Mouse (Mus musculus) MEL-GATA-1-ER (cell line): ENCODE measurements at regions not wholly inside any gene's neighbourhood (a gene's known extent, or its start where the extent isn't known, plus 50 kb on each side); places are given as distances from the start of the nearest gene placed in this dataset.

Experiments used
- DNase-seq: peaks from one replicate; pipeline ENCODE4 v3.0.0-alpha.2; 2012; ENCODE audit warnings: low read depth; ENCODE audit errors: extremely low read depth

GRCm38 (mm10) chr5:102287131-102287530, 194.1 kb upstream of the Arhgap24 start:
- no peak for DNase-seq

DNA sequence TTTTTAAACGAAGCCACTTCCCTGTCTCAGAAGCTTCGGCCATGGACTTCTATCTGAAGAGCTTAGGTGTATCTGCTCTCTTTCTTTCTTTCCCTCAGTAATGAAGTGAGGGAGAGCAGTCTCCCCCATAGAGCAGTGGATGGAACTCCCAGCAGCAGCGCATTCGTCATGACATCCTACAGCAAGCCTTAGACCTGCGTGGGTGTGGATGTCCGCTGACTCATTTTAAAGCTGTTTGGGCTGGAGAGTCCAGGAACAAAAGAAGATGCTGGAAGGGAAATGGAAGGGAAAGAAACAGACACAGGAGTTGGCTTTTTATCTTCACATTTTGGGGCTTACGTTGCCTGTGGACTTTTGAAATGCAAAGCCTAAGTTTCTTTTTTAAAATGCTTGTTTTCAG, 190.3 kb upstream of the Arhgap24 start:
- DNase-seq = no peak

- no peak for DNase-seq
Measured at GRCm38 (mm10) chr5:102295564-102295963, 185.6 kb upstream of the Arhgap24 start.

DNA sequence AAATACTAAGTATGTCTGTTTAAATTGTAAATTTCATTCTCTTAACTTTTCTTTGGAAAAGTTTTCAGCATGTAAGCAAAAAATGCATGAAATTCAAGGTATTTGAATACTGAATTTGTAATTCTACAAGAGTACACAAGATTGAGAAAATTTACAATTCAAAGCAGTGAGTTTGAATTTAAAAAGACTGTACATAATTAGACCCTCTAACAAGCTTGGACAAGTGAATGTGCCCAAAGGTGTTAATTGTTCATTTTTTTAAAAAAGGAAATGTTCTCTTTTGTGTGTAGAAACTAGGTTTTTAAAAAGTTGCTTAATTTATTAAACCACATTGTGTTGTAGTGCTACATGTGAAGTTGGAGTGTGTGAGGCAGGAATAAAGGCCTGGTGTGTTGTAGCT, 174.9 kb upstream of the Arhgap24 start:
- DNase-seq = no peak

DNA sequence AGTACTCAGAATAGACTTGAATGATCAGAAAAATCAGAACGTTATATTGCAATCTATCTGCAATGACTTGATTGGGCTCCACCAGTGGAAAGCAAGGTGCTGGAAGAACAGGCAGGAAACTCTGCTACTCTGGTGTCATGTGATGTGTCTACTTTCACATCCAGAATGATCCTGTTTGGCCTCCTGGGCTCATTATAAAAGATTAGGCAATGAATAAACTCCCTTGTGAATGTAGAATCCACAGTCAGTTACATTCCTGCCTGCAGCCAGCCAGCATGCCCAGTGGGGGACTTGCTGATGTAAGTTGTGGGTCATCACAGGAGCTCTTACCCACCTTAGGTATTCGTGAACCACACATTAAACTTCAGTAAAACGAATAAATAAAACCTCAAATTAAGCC, 174.5 kb upstream of the Arhgap24 start:
- DNase-seq = no peak

DNA sequence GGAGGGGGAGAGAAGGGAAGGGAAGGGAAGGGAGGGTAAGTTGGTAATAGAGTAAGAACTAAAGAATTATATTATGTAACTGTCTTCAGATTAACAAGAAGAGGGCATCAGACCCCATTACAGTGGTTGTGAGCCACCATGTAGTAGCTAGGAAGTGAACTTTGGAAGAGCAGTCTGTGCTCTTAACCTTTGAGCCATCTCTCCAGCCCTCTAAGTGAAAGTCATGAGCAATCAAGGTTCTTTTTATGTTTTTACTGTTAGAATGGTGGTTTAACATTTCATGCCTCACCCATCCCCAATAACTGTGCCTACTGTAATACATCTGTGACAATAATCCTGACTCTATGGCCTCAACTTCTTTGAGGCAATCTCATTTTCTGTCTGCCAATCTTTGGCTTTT, 169.6 kb upstream of the Arhgap24 start:
- no peak for DNase-seq

DNA sequence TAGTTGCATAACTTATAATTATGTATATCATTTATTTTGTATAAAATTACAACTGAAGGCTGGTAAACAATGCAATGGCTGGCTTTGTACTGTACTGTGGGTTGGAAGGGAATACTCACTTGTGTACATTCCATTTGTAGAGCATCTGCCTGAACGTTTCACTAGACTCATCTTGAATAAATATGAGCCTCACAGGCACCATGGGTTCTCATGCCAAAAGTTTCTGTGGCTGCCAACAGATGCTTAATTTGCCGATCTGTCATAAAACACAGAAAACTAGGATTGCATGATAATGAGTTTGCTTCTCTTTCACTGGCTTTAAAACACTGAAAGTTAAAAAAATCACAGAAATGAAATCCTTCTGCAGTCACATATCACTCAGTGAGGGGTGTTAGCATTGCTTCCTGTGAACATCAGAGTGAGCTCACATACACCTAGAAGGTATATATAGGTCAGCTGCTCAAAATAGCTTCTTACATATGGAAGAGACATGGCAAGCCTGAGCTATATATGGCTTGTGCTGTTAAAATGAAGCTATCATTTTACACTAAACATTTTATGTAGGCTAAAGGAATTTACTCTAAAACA, 152.9 kb upstream of the Arhgap24 start:
- DNase-seq = no peak

GRCm38 (mm10) chr5:102333894-102334293, 147.3 kb upstream of the Arhgap24 start:
- no peak for DNase-seq

- no peak for DNase-seq
Measured at GRCm38 (mm10) chr5:102334442-102335197, 146.6 kb upstream of the Arhgap24 start.

GRCm38 (mm10) chr5:102366481-102366880, 114.7 kb upstream of the Arhgap24 start:
- no peak for DNase-seq

DNA sequence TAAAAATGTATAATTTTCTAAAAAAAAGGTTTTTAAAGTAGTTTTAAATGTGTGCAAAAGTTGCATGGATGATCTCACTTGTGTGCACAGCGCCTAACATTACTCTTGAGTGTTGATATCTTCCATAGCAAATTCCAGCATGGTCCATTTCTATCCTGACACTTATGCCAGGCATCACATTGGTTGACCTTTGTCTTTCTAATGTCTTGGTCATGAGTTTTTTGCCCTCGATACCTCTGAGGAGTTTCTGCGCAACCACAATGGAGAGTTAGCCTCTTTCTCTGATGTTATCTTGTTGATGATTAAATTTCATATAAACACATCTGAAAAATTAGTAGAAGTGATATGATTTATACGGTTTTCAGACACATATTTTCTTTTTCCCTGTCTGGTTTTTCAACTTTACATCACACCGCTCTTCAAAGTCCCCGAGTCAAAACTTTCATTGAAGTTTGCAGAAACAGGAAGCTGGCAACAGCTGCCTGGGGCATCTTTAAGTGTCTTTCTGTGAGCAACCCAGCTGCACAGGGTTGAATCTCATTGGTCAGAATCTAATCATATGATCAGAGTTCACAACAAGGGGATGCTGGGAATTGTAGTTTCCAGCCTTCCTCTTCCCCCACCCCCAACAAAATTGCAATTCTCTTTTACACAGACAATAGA, 107.8 kb upstream of the Arhgap24 start:
- no peak for DNase-seq

DNA sequence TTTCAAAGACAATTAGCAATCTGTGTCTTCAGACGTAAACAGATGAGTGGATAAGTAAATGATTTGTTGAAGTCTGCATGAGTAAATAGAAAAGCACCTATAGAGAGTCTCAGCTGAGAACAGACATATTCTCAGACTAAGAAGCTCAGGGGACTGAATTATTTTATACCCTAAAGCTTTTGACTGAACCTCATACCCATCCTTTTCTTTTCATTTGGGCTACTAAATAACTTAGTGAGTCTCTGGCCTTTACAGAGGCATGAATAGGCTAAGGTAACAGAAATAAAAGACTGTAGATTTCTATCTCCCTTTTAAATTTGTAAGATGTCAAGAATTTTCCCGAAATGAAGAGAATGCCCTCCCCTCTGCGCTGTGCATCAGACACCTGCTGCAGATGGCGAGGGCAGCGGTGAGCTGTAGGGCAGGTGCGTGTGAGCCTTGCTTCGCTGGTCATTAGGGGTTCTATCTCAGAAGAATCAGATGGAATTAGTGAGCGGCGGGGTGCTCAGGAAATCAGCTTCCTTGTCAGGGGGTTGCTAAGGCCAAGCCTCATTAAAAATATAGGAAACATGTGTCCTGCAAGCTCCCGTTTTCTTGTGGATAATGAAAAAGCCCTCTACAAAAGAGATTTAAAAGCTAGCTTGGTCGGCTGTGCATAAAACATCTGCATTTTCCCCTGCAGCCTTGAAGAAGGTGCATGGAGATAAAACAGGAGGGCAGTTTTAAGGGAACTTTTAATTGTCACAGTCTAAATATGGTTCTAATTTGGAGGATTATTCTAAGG, 107.0 kb upstream of the Arhgap24 start:
- no peak for DNase-seq

- DNase-seq = no peak
Measured at GRCm38 (mm10) chr5:102375339-102375738, 105.9 kb upstream of the Arhgap24 start.

GRCm38 (mm10) chr5:102393941-102394340, 87.2 kb upstream of the Arhgap24 start:
- DNase-seq = no peak

DNA sequence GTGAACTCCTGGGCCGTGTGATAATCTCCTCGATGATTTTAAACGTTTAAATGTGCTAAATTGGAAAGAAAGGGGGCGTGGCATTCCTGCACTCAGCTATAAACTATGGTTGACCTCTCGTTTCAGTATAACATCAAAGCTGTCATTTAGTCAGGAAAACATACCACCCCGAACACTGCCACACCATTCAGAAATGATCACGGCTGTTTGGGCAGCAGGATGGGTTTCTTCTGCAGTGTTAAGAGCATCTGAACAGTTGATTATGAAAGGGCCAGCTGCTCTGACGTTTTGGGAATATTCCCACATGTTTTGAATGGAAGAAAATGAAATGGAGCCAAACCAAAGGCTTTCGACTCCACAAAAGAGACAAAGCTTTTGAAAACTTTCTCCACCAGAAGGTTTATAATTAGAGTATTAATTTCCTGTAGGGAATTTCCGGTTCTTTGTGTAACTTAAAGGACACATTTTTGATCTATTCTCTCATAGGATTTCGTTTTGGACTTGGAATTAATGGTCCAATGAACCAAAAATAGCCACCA, 85.5 kb upstream of the Arhgap24 start:
- DNase-seq = no peak

DNA sequence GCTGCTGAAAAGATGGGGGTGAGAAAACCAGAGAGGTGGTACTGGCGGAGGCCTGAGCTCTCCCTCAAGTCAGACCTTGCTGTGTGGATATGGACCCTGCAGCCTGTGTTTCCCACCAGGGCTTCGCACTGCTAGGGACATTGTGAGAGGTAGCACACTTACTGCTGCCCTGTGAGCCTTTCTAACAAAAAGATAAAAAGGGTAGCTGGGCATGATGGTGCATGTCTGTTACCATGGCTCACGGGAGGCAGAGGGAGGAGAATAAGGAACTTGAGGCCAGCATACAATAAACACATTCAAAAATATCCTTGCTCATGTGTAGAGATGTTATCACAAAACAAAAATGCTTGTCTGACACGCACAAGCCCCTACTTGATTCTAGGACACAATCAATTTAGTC, 82.2 kb upstream of the Arhgap24 start:
- DNase-seq = no peak

GRCm38 (mm10) chr5:102417642-102418041, 63.5 kb upstream of the Arhgap24 start:
- DNase-seq = no peak

DNA sequence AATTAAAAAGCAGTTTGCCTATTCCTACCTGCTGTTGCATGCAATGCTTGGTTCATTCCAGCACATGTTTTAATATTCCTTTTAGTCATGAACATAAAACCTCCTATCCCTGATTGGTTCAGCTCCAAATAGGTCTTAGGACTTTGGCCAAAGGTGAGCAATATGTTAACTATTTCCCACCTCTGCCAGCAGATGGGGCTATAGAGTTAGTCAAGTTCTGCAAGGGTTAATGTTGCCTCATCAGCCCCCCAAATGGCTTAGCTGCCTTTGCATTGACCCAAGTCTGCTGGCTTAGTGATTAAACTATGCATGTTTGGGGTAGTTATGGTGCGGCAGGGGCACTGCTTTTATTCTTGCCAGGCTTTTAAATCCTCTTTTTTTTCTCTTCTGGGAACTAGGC, 62.1 kb upstream of the Arhgap24 start:
- DNase-seq = no peak

DNA sequence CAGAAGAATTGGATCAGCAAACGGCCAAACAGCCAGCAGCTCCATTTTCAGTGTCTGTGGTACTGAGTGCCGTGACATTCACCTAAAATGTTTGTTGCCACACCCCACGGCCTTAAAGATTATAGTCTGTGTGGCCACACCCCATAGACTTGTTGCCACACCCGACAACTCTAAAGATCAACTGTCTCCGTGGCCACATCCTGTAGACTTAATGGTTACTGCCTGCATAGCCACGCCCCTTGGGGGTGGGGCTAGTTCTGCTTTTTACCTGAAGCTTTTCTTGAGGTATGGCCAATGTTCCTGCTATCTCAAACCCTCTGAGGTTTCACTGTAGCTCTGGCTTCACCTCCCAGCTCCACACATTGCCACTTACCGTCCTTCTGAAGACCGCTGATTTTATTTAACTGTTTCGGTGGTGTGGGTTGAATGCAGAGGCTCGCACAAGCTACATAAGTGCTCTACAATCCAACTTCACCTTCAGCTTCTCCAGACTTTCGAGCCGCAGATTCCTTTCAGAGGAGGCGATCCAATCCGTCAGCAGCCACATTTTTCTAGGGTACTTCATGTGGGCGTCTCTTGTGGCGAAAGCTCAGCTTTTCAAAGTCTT, 56.5 kb upstream of the Arhgap24 start:
- DNase-seq = no peak

- no peak for DNase-seq
Measured at GRCm38 (mm10) chr5:102428310-102428709, 52.9 kb upstream of the Arhgap24 start.
